In the genomic region with DNA sequence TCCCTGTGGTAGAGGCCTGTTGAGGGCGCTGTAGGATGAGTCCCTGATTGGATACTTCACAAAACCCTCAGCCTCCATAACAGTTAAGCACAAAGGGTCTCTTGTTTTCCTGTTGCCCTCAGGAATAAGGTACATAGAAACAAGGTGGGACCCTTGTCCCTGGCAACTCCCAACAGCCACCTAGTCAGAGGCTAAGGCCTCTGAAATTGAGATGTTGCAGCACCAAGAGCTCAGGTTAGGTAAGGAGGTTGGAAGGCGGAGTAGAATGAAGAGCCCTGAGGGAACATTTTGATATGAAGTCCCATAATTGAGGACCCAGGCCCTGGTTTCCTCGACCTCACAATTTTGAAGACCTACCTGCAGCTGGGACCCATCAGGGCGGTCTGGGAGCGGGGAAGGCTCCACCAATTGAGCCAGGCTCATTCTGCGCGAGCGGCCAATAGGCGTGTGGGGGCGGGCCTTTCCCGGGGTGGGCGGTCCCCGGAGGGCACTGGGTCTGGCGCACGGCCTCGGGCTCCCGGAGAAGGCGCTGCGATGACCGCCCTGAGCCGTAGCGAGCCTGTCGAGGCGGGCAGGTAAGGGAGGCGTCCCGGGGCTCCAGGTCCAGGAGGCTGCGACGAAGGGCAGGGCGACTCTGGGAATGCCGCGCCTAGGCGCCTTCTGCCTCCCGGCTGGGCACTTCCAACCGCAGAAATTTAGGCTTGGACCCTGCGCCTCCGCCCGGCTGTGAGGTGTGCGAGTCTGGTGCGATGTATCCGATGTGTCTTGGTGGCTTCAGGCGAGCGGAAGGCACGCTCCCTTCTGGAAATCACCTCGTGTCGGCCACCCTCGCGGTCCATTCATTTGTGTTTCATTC, we compare ENCODE assay signal across 8 mouse cellular contexts. TPM values are rescaled to one million over a fixed set of nuclear protein-coding genes. Genes with fewer than 3 reads are reported as not detected.
A peak's percentile ranks its signal among the peaks of the same experiment; 100 is the strongest.
DNase-seq lines count a peak whose midpoint lies in the region; ATAC-seq and TF ChIP-seq lines count a peak whose summit lies in the region.

Gramd2 (plus strand) TSS at position 467 of the 856 bp plus-strand sequence.

- H3K4me1 ChIP-seq in limb, embryonic 11.5 days (ENCODE audit: control insufficient read depth, insufficient read depth, low read length), result peaks cover 5% of the 10 kb centered on the region; the same call in 1 of the 2 replicates
- H3K4me1 ChIP-seq in midbrain, embryonic 11.5 days (ENCODE audit: control insufficient read depth, insufficient read depth, low read length), result peaks cover 7% of the 10 kb centered on the region
- peaks cover 6% of the 10 kb centered on the region; the same call in 1 of the 2 replicates for H3K4me1 ChIP-seq in small intestine, adult 2 months (ENCODE audit: control insufficient read depth, insufficient read depth, insufficient read length, low read length)

- peak within 1 kb of the TSS; percentile 34 for H3K4me3 ChIP-seq in limb, embryonic 11.5 days (ENCODE audit: low read depth, low read length)
- peak within 1 kb of the TSS; percentile 40 for H3K4me3 ChIP-seq in midbrain, embryonic 11.5 days (ENCODE audit: low read depth, low read length)
- peak within 1 kb of the TSS; percentile 61 for H3K4me3 ChIP-seq in small intestine, adult 2 months (ENCODE audit: low read depth, low read length)

- H3K27ac ChIP-seq in limb, embryonic 11.5 days (replicated peaks; ENCODE audit: low read depth, low read length), result no peak within 1 kb of the TSS
- H3K27ac ChIP-seq in midbrain, embryonic 11.5 days (ENCODE audit: low read depth, low read length), result no peak within 1 kb of the TSS
- peak within 1 kb of the TSS; percentile 32; the same call in 1 of the 2 replicates for H3K27ac ChIP-seq in small intestine, adult 2 months (ENCODE audit: insufficient read depth, low read depth, low read length)

- H3K27me3 ChIP-seq in limb, embryonic 11.5 days (ENCODE audit: control insufficient read depth, insufficient read depth, low read length), result no peaks in the 10 kb centered on the region
- peaks cover 21% of the 10 kb centered on the region for H3K27me3 ChIP-seq in midbrain, embryonic 11.5 days (ENCODE audit: control insufficient read depth, insufficient read depth, low read length)
- no peaks in the 10 kb centered on the region for H3K27me3 ChIP-seq in small intestine, adult 2 months (ENCODE audit: control insufficient read depth, insufficient read depth, low read length)

- peaks cover 20% of the 10 kb centered on the region; the same call in 1 of the 2 replicates for H3K36me3 ChIP-seq in limb, embryonic 11.5 days (ENCODE audit: control insufficient read depth, insufficient read depth, low read length)
- peaks cover 31% of the 10 kb centered on the region for H3K36me3 ChIP-seq in midbrain, embryonic 11.5 days (ENCODE audit: control insufficient read depth, insufficient read depth, low read length)
- H3K36me3 ChIP-seq in small intestine, adult 2 months (ENCODE audit: control insufficient read depth, insufficient read depth, low read length), result peaks cover 44% of the 10 kb centered on the region

- TF ChIP-seq POLR2A in small intestine, adult 2 months (IDR thresholded peaks at IDR 0.05; ENCODE audit: low read depth, low read length), result peak; percentile 85; the same call in 1 of the 2 replicates

- H3K9me3 ChIP-seq in limb, embryonic 11.5 days (ENCODE audit: control insufficient read depth, low read length), result no peaks in the 10 kb centered on the region
- no peaks in the 10 kb centered on the region for H3K9me3 ChIP-seq in midbrain, embryonic 11.5 days (ENCODE audit: control insufficient read depth, low read length)

- peak within 1 kb of the TSS; percentile 22 for H3K9ac ChIP-seq in limb, embryonic 11.5 days (ENCODE audit: low read length)
- H3K9ac ChIP-seq in midbrain, embryonic 11.5 days (ENCODE audit: low read length), result peak within 1 kb of the TSS; percentile 59

- WGBS in limb, embryonic 11.5 days, result 2% methylated on average over 47 of the region's 47 CpGs
- 1% methylated on average over 45 of the region's 47 CpGs for WGBS in midbrain, embryonic 11.5 days
- 4% methylated on average over 47 of the region's 47 CpGs for WGBS in small intestine, adult 2 months

- TF ChIP-seq CTCF in small intestine, adult 2 months (IDR thresholded peaks at IDR 0.05; ENCODE audit: extremely low read depth, insufficient read length, insufficient replicate concordance, low read depth, low read length), result no peak

- ATAC-seq in common myeloid progenitor, adult 5-6 weeks (replicated peaks; ENCODE audit: low read depth, poor library complexity, severe bottlenecking), result peak; percentile 79
- ATAC-seq in inflammation-experienced regulatory T-cells, adult 6 months, result peak; percentile 32
- ATAC-seq in limb, embryonic 11.5 days (ENCODE audit: insufficient number of reproducible peaks, low FRiP score, low TSS enrichment, low read depth), result peak; percentile 94
- peak; percentile 97 for ATAC-seq in midbrain, embryonic 11.5 days (ENCODE audit: low FRiP score)
- ATAC-seq in activated CD4-positive, CD25-positive, alpha-beta regulatory T cell, adult 4 months, result no peak

- DNase-seq in adrenal gland, postnatal 10 days, result peak; percentile 94
- peak; percentile 84 for DNase-seq in gastrocnemius, postnatal 25 days
- peak; percentile 93 for DNase-seq in limb, embryonic 11.5 days (ENCODE audit: low spot score)
- peak; percentile 98 for DNase-seq in midbrain, embryonic 11.5 days (ENCODE audit: low spot score, missing footprints)

- peak within 1 kb of the TSS; percentile 79 for H3K4me2 ChIP-seq in limb, embryonic 11.5 days (ENCODE audit: low read depth, severe bottlenecking)
- peak within 1 kb of the TSS; percentile 90 for H3K4me2 ChIP-seq in midbrain, embryonic 11.5 days

RNA-seq across cellular contexts. Expression of gene Gramd2, which starts in this region (rescaled TPM):
- under 1 TPM; 0.42 to 0.45 TPM for total RNA-seq in adrenal gland, postnatal 10 days (2021)
- not detected in 2 replicates for total RNA-seq in common myeloid progenitor, adult 5-6 weeks (2017)
- under 1 TPM in 1 of 2 experiments, not detected in 1; 0.27 TPM for total RNA-seq in gastrocnemius, postnatal 25 days (2021)
- polyA plus RNA-seq in inflammation-experienced regulatory T-cells, adult 6 months (2017; shearing (Covaris generic)), result not detected
- polyA plus RNA-seq in limb, embryonic 11.5 days (2014; fragmentation: Nextera tagmentation; extraction: Ambion mirVana), result 0.20 and 0.27 TPM in 2 replicates
- polyA plus RNA-seq in midbrain, embryonic 11.5 days (2014; fragmentation: Nextera tagmentation; extraction: Ambion mirVana), result 0.15 and 0.18 TPM in 2 replicates
- polyA plus RNA-seq in small intestine, adult 2 months (2012; rRNA removed), result 4.6 and 6.4 TPM in 2 replicates
- not detected for polyA plus RNA-seq in activated CD4-positive, CD25-positive, alpha-beta regulatory T cell, adult 4 months (2017; shearing (Covaris generic))

Comparison
In these comparisons a context has a peak if more than half of its experiments do, and no peak if none do; other contexts are left out.
1. Peak in DNase-seq in adrenal gland, postnatal 10 days; RNA of the gene not detected or under 1 TPM.
2. Peak in ATAC-seq in common myeloid progenitor, adult 5-6 weeks; RNA of the gene not detected or under 1 TPM.
3. Peak in DNase-seq in gastrocnemius, postnatal 25 days; RNA of the gene not detected or under 1 TPM.
4. Peak in ATAC-seq in inflammation-experienced regulatory T-cells, adult 6 months; RNA of the gene not detected or under 1 TPM.
5. Peak in DNase-seq, ATAC-seq, H3K4me3 ChIP-seq, H3K9ac ChIP-seq and H3K4me2 ChIP-seq in limb, embryonic 11.5 days; RNA of the gene not detected or under 1 TPM.
6. Peak in DNase-seq, ATAC-seq, H3K4me3 ChIP-seq, H3K9ac ChIP-seq and H3K4me2 ChIP-seq in midbrain, embryonic 11.5 days; RNA of the gene not detected or under 1 TPM.